In genomic region chr6:28747025-28747424, GRCm38 (mm10) we compare ENCODE assay signal across 17 mouse cellular contexts.
"Had no signal": no experiment of that assay in that cellular context is flagged by ENCODE, and none has a peak within 500 bp of the region (broad histone marks: within the 10 kb centered on the region; RNA-seq: fewer than 3 reads in every experiment).

No protein-coding gene starts in this region.

- H3K9ac ChIP-seq: limb, embryonic 15.5 days; liver, embryonic 12.5 days; lung, embryonic 14.5 days; neural tube, embryonic 15.5 days had no signal

- H3K36me3 ChIP-seq: neural tube, embryonic 15.5 days had no signal

- ATAC-seq: liver, embryonic 12.5 days had no signal

- H3K4me2 ChIP-seq: limb, embryonic 15.5 days; liver, embryonic 12.5 days; lung, embryonic 14.5 days; neural tube, embryonic 15.5 days had no signal

- H3K27me3 ChIP-seq: limb, embryonic 15.5 days; liver, embryonic 12.5 days; neural tube, embryonic 15.5 days had no signal

- DNase-seq: kidney, adult 2 months; kidney, postnatal 36 days; lung, embryonic 14.5 days; lung, postnatal 10 days; lung, postnatal 4 days; midbrain, embryonic 14.5 days; right cerebral cortex, adult 18-20 months; right cerebral cortex, postnatal 4 days; spleen, adult 18-20 months; thymus, adult 18-20 months; thymus, postnatal 14 days had no signal

- H3K9me3 ChIP-seq: limb, embryonic 15.5 days; liver, embryonic 12.5 days; midbrain, embryonic 10.5 days; neural tube, embryonic 15.5 days had no signal

- H3K4me3 ChIP-seq: limb, embryonic 15.5 days; liver, embryonic 12.5 days; midbrain, embryonic 10.5 days; myocyte; neural tube, embryonic 15.5 days had no signal

- H3K27ac ChIP-seq: kidney, postnatal 0 days; limb, embryonic 15.5 days; liver, embryonic 12.5 days; midbrain, embryonic 10.5 days; neural tube, embryonic 15.5 days had no signal
